Mouse (Mus musculus) B cell, adult 62 days (primary cell): Measurements from ENCODE around the gene Them7. TPM values are rescaled to one million over a fixed set of nuclear protein-coding genes. Genes with fewer than 3 reads are reported as not detected.

Experiments used
- total RNA-seq: library from RNA; stranded (reverse); gene quantifications from 4 replicates; pipeline ENCODE4 v1.2.4, GENCODE M21; 2023

The Them7 gene
- not detected in 4 replicates for total RNA-seq

DNA sequence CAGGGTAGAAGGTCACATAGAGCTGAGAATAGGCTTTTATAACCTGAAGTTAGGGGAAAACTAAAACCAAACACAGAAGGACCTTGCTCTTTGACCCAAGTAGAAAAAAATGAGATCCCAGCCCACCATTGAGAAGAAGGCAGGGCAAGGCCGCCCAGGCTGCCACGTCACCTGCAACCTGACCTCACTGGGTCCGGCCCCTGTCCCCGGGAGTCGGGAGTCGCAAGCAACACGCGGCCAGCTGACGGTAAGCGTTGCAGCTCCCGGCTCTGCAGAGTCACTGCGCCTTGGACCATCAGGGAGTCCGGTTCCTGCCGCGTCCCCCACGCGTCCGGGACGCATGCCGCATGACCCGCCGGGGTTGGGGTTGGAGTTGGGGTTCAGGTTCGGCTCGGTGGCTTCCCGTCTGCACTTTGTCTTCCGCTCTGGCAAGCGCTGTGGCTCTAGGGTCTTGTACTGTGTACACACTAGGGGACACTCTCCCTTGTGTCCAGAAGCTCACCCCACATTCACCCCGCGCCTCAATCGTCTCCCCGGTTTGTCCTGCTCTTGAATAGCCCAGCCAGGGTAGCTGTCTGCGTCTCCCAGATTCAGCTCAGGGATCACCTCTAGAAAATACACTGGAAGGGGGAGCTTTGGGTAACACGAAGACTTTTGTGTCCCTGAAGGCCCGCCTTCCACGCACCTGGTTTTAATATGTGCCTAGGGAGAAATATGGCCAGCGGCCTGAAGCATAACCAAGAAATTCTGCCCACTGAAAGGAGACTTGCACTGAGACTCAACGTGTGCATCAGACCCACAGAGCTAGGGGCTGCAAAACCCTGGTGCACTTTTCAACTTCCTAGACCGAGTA lies at the start of gene Them7:
Gene Them7 (plus strand): TSS at position 187 of the 853 bp plus-strand sequence.

DNA sequence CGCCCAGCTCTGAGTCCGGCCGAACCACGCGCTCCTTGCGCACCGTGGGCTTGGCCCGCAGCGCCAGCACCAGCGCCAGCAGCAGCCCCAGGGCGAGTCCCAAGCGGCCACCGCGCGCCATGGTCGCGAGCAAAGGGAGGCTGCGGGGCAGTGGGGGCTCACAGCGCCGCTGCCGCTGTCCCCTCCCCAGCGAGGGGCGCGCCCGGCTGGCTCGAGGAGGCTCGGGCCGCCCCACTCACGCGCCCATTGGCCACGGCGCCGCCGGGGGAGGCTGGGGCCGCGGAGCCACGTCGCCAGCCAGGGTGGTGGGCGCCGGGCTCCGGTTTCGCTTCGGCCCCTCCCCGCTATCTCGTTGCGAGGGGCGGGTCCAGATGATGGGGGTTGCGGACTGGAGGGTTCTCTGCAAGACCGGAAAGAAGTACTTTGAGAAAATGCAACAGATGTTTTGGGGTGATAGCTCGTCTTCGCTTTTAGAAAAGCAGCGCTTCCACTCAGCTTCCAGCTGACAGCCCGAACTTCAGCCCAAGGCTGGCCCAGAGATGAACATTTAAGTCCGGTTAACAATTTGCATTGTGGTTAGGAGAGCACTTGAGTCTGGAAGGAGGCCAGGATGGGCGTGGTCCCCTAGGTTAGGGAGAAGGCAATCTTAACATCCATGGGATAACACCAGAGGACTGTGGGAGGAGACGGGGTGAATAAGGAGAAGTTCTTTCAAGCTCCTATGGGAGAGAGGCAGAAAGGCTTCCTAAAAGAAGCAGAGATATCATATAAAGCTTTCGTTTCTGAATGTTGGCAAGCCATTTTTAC lies 175.2 kb downstream of the Them7 start, which contains the start of gene Rcn1:
Gene Rcn1 (minus strand): TSS at position 235 of the 807 bp plus-strand sequence.

Other genes starting within 250 kb of the Them7 start
- gene Eif3m, start 207.2 kb upstream of the Them7 start, total RNA-seq = 112 to 142 TPM (median 121 TPM) in 4 replicates
- not detected in 4 replicates for gene Gm11060, start 132.3 kb upstream of the Them7 start, total RNA-seq
- gene Wt1, start 97.8 kb upstream of the Them7 start, total RNA-seq = 0.55 TPM in 1 of 4 replicates, not detected in the others
- 5.5 to 8.1 TPM (median 6.9 TPM) in 4 replicates for gene Rcn1, start 175.0 kb downstream of the Them7 start, total RNA-seq